Mouse (Mus musculus) stomach, adult 2 months (tissue): ENCODE measurements around the gene Btbd35f12. TPM values are rescaled to one million over a fixed set of nuclear protein-coding genes. Genes with fewer than 3 reads are reported as not detected.

Experiments used
- polyA plus RNA-seq: library from polyadenylated mRNA; depleted of rRNA; stranded (reverse); fragments of >200 nt; gene quantifications from 2 replicates; pipeline ENCODE4 v1.2.3, GENCODE M21; 2012; rRNA removed

The Btbd35f12 gene
- polyA plus RNA-seq, result not detected in 2 replicates

GRCm38 (mm10) chrX:33313079-33313478 is at the start of gene Btbd35f12:
Gene Btbd35f12 (plus strand): TSS chrX:33313379.

Other genes starting within 250 kb of the Btbd35f12 start
- not detected in 2 replicates for gene Spin2-ps6, start 78.5 kb upstream of the Btbd35f12 start, polyA plus RNA-seq